Mouse (Mus musculus): ENCODE results near the gene Ppt2. TPM values are rescaled to one million over a fixed set of nuclear protein-coding genes. Genes with fewer than 3 reads are reported as not detected.

Ppt2 gene
- polyA plus RNA-seq (2012), result 185 and 189 TPM in 2 replicates

DNA sequence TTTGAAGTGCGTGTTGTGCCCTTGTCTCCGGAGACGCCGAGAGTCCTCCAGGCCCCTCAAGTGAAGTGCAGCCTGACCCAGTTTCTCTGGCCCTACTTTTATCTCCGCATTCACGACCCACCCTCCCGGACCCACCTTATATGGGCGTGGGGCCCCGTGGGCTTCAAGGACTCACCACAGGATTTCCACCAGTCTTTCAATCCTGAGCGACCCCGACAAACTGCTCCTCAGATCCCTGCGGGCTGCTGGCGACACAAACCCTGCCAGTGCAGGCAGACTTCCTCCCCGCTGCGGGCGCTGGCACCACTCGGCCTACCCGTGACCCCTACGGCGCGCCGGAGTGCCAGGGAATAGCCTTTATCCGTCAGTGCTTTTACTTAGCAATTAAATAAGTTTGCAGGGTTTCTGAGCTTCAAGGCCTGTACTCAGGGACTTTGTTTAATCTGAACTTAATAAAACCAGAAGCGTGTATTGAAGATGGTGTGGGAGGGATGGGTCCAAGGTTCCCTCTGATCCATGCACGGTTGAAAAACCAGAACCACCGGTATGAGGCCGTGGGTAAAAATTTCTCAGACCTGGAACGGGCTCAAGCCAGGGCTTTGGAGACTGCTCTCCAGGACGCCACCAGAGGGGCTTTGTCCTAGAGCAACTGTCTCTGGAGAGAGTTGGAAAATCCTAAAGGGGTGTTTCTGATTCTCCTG lies at the start of gene Ppt2:
TSS of gene Ppt2 (minus strand) at position 568 of the 701 bp plus-strand sequence.

GRCm38 (mm10) chr17:34670235-34670634 lies 41.9 kb upstream of the Ppt2 start, which contains the start of gene Tnxb:
TSS of gene Tnxb (plus strand) at chr17:34670535.

GRCm38 (mm10) chr17:34646906-34647787 lies 18.8 kb upstream of the Ppt2 start, which contains the start of gene Atf6b:
TSS of gene Atf6b (plus strand) at chr17:34647146.

GRCm38 (mm10) chr17:34644608-34645007 lies 16.3 kb upstream of the Ppt2 start, which contains the start of gene Fkbpl:
TSS of gene Fkbpl (plus strand) at chr17:34644764.

DNA sequence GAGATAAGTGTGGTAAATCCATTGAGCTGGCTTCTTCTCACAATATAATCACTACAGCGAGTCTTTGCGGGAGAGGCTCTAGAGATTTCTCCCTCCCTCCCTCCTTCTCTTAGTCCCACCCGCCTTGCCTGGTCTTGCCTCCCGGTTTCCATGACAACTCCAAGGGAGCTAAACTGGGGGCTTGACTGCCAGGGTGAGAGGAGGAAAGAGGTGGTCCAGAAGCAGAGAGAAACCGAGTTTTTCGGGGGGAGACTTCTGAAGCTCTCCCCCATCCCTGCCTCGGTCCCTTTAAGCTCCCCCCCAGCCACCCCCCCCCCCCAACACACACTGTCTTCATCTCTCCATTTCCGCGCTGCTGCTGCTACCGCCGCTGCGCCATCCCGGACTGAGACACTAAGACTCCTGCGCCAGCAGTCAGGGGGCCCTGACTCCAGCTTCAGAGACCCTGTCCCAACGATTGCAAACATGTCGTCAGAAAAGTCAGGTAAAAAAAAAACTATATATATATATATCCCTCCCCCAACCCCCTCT lies 976 bp upstream of the Ppt2 start, which contains the start of gene Prrt1:
TSS of gene Prrt1 (plus strand) at position 313 of the 531 bp plus-strand sequence.

GRCm38 (mm10) chr17:34615871-34616270 lies 12.4 kb downstream of the Ppt2 start, which contains the start of gene Egfl8:
TSS of gene Egfl8 (minus strand) at chr17:34615971.

DNA sequence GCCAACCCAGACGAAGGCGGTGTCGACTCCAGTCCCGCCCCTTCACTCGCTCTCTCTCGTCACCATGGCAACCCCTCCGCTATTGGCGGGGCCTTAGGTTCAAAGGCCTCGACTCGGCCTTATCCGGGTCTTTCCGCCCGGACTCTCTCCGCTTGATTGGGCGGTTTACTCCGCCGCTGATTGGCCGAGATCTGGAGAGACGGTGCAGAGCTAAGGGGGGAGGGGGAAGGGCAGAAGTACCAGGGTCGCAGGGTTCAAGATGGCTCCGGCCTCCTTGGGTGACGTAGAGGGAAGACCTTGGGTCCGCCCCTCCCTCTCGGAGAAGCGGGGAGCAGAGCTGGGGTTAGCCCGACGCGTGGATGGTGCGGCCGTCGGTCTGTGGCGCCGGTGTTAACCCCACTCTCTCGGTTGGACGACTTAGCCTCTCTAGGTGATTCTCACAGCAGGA lies 24.2 kb downstream of the Ppt2 start, which contains the start of gene Agpat1:
TSS of gene Agpat1 (plus strand) at position 202 of the 448 bp plus-strand sequence.

GRCm38 (mm10) chr17:34603375-34604060 lies 24.8 kb downstream of the Ppt2 start, which contains the start of gene Rnf5:
TSS of gene Rnf5 (minus strand) at chr17:34603690.

GRCm38 (mm10) chr17:34597566-34598095 lies 30.7 kb downstream of the Ppt2 start, which contains the start of gene Ager:
TSS of gene Ager (plus strand) at chr17:34597862.

DNA sequence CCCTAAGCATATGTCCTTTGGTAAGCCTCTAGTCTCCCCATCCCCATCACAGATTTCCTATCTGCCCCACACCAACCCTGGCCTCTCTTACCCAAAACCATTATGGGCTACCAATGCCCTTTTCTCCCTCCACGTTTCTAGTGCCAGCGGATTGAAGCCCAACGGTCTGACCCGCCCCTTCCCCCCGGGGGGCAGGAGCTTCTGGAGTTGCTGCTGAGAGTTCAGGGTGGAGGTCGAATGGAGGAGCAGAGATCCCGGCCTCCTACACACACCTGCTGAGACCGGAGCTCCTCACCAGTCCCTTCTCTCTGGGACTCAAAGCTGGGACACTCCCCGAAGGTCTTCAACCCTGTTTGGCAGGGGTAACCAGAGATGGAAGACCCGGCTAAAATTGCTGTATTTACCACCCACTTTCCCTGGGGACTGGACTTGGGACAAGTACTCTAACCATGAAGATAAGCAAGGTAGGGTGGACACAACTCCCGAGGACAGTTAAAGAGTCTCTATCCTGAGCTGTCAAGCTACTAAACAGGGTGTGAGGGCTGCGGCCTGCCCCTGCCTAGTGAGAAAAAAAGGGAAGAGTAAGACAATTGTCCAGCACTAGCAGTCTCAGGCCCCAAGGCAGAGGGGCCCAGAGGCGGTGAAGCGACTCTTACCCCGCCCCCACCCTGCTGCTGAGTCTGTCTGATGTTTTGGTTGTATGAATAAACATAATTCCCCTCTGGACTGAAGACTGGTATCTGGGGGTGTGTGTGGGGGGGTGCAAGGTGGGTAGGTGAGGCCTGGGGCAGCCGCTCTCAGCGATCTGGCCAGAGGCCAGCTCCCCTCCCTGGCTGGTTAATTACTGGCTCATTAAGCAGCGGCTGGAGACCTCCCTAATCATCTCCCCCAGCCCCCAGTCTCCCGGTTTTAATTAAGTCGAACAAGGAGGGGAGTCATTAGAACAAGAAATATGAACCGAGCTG lies 37.0 kb downstream of the Ppt2 start, which contains the start of gene Pbx2:
TSS of gene Pbx2 (plus strand) at position 238 of the 965 bp plus-strand sequence.

DNA sequence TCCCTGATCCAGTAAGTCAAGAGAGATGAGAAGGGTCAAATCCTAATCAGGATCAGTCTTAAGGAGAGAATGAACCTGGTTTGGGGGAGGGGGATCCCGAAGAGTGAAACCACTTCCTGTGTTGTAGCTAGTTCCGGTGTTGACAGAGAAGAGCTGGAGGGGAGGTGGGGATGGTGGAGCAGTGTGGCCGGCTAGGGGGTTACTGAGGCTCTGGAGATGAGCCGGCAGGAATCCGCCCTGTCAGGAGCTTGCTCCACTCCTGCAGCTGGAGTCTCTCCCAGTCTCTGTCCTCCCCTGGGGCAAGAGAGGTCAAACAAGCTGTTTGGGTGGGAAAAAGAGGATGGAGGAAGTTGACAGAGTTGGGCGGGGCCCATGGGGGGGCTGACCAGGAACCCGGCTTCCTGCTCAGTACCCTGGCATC lies 38.6 kb downstream of the Ppt2 start, which contains the start of gene Gpsm3:
TSS of gene Gpsm3 (plus strand) at position 126 of the 421 bp plus-strand sequence.

Other genes starting within 250 kb of the Ppt2 start
- gene BC051142, start 229.7 kb downstream of the Ppt2 start, polyA plus RNA-seq (2012), result 0.09 and 0.53 TPM in 2 replicates
- gene Btnl4, start 151.2 kb downstream of the Ppt2 start, polyA plus RNA-seq (2012), result not detected in 2 replicates
- gene Btnl6, start 111.2 kb downstream of the Ppt2 start, polyA plus RNA-seq (2012), result not detected in 2 replicates
- 2.6 and 3.1 TPM in 2 replicates for gene Notch4, start 64.2 kb downstream of the Ppt2 start, polyA plus RNA-seq (2012)
- gene Gpsm3, start 38.7 kb downstream of the Ppt2 start, polyA plus RNA-seq (2012), result 351 and 421 TPM in 2 replicates
- gene Pbx2, start 37.2 kb downstream of the Ppt2 start, polyA plus RNA-seq (2012), result 81.6 and 90.2 TPM in 2 replicates
- 7.3 and 10.8 TPM in 2 replicates for gene Ager, start 30.6 kb downstream of the Ppt2 start, polyA plus RNA-seq (2012)
- gene Rnf5, start 24.8 kb downstream of the Ppt2 start, polyA plus RNA-seq (2012), result 65.9 and 70.5 TPM in 2 replicates
- gene Agpat1, start 24.2 kb downstream of the Ppt2 start, polyA plus RNA-seq (2012), result 119 and 139 TPM in 2 replicates
- gene Egfl8, start 12.5 kb downstream of the Ppt2 start, polyA plus RNA-seq (2012), result 3.9 and 4.4 TPM in 2 replicates
- gene Prrt1, start 1.0 kb upstream of the Ppt2 start, polyA plus RNA-seq (2012), result 2.5 and 3.4 TPM in 2 replicates
- gene Fkbpl, start 16.3 kb upstream of the Ppt2 start, polyA plus RNA-seq (2012), result 8.3 and 8.4 TPM in 2 replicates
- gene Atf6b, start 18.6 kb upstream of the Ppt2 start, polyA plus RNA-seq (2012), result 184 and 230 TPM in 2 replicates
- 0.02 TPM in 2 replicates for gene Tnxb, start 42.0 kb upstream of the Ppt2 start, polyA plus RNA-seq (2012)
- 0.17 and 0.61 TPM in 2 replicates for gene C4b, start 115.4 kb upstream of the Ppt2 start, polyA plus RNA-seq (2012)
- gene Cyp21a1, start 176.1 kb upstream of the Ppt2 start, polyA plus RNA-seq (2012), result not detected in 2 replicates
- 65.1 and 75.3 TPM in 2 replicates for gene Stk19, start 208.4 kb upstream of the Ppt2 start, polyA plus RNA-seq (2012)
- gene Dxo, start 208.5 kb upstream of the Ppt2 start, polyA plus RNA-seq (2012), result 106 TPM in 2 replicates
- gene Skiv2l, start 221.7 kb upstream of the Ppt2 start, polyA plus RNA-seq (2012), result 63.8 and 69.0 TPM in 2 replicates
- gene Nelfe, start 221.9 kb upstream of the Ppt2 start, polyA plus RNA-seq (2012), result 308 and 315 TPM in 2 replicates
- gene Cfb, start 234.0 kb upstream of the Ppt2 start, polyA plus RNA-seq (2012), result 0.13 TPM in 1 of 2 replicates, not detected in the other

All from megakaryocyte-erythroid progenitor cell, adult 5 weeks (primary cell).